Mouse (Mus musculus): Measurements from ENCODE around the gene Cr1l.
A peak's percentile ranks its signal among the peaks of the same experiment; 100 is the strongest.

Gene Cr1l

DNA sequence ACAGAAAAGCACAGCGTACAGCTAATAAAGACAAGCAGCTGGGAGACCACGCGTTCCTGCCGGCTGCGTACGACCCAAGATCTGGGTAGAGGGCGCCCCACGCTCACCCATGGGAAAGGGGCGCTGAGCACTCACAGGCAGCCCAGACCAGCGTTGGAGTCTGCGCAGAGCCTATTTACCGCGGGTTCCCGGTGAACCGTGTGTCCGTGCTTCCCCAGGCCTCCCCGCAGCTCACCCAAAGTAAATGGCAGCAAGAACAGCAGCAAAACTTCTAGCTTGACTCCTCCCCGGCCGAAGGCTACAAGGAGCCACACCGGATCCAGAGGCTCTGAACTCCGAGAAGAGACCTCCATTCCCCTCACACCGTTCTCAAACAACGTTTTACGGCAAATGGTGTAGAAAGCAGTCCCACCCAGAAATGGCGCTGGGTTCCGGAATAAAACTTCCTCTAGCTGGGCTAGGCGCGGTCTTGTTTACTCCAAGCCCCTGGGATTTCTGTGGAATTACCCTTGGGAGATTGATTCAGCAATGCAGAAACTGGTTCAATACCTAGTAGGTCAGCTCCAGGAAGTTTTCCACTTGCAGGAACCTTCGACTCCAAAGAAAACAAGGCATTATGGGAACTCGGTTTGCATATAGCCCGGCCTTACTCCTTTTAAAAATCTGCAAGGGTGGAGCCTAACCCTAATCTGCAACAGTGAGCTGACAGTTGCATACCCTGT, at the start of gene Cr1l:
TSS of gene Cr1l (minus strand) at position 634 of the 722 bp plus-strand sequence.
- DNase-seq (ENCODE audit: low spot score in 2 of 2): peak; percentile 80 to 82

DNA sequence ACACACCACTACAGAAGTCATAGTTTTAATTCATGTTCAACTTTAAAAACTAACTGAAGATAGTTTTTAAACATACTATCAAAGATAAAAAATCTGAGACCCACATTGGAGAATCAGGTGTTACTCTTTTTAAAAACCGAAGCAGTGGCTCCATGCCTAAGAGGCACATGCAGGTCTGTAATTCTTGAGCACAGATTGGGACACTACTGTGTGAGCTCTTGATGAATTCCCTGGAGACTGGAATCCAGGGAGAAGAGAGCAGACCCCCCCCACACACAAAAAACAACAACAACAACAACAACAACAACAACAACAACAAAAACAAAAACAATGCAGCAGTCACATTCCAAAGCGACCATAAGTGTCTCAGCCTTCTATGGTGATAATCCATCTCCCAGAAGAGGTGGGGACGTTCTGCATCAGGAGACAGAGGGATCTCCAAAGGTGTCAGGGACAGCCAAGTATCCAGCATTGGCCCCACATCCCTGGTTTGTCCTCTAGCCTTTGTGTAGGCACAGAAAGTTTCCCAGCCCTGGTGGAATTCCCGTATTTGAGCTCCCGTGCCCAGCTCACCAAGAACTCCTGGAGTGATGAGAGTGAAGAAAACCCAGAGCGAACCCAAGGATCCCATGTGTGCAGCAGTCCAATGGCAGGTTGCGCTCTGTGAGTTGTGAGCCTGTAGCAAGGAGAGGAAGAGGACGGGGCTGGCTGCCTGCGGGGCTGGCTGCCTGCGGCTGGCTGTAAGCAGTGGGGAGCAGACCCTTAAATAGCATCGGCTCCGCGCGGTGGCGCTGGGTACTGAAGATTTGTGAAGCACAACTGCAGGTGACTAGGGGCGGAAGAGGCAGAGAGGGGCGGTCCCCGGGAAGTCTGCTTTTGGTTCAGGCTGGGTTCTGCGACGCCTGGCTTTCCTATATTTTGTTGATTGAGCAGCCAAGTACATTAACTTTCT, 44.9 kb upstream of the Cr1l start, which contains the start of gene Cr2:
TSS of gene Cr2 (minus strand) at position 737 of the 952 bp plus-strand sequence.
- peak; percentile 32 to 44 for DNase-seq (ENCODE audit: low spot score in 2 of 2)

DNA sequence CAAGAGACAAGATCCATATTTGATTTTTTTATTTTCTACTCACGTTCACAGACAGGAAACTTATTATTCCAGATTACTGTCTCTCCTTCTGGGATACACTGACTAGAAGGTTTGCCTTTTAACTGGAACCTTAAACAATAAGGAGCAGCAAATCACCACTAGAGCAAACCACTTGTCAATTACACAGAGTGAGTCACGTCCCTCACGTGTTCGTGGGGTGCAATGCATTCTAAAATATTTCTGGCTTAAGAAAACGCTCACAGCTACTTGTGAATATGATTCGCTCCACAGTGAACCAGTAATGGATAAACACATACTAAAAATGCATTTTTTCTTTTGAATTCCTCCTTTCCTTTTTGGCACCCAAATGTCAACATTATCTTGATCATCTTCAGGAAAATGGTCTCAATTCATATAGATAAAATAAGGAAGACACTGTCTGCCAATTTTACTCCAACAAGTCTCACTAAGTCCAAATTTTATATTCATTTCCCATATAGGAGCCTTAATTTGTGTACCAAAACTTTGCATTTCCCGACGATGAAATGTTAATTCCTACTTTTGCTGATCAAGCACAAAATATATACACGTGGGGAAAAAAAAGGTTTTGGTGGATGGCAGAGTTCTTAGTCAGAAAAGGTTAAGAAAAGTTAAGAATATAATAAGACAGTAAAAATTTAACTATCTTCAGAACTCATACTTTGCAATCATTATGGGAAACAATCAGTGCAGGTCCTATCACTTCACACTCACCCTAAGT, 33.8 kb upstream of the Cr1l start:
- DNase-seq (ENCODE audit: low spot score in 2 of 2): no peak

DNA sequence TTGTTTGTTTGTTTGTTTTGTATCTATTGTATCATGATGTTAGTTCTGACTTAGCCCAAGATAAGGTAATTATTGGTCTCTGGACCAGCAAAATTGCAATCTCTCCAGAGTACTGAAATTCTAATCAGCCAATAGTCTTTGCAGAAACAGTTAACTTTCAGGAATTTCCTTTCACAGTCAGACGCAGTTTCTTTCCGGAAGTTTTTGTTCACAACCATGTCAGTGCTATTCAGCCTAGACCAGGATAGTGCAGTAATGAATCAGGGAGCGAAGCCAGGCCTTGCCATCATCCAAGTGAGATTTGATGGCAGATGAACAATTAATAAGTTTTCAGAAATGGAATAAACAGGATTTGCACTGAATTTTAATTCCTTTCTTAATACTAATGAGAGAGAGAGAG, 684 bp upstream of the Cr1l start:
- no peak for DNase-seq (ENCODE audit: low spot score in 2 of 2)

DNA sequence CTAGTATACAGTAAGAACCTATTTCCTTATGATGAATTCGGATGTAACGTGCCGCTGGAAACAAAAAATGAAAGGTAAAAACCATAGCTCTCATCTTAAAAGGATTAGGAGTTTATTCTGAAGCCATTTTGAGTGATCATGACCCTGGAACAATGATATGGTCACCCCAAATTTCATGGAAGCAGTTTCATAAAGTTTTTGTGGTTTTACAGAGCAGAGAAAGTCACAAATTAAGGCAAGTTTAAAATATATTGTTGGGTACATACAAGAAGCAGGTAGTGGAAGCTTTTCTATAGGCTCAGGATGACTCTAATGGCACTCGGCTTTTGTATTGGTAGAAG, 259 bp upstream of the Cr1l start:
- DNase-seq (ENCODE audit: low spot score in 2 of 2): no peak

DNA sequence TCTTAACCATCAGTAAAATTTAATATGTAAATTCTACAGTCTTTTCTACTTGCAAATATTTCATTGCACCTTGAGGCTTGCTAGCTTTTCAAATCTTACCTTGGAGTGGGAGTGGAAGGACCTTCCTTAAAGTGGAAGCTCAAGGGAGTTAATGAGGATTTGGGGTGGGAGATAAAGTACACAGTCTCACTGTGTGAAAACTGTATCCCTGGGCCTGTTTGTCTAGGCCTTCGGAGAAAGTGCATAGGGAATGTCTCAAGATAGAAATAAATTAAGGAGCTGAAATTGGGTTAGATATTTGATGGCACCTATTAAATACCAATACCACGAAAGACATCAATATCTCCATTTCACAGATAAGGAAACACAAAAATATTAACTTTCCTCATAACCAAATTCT, 907 bp downstream of the Cr1l start:
- no peak for DNase-seq (ENCODE audit: low spot score in 2 of 2)

DNA sequence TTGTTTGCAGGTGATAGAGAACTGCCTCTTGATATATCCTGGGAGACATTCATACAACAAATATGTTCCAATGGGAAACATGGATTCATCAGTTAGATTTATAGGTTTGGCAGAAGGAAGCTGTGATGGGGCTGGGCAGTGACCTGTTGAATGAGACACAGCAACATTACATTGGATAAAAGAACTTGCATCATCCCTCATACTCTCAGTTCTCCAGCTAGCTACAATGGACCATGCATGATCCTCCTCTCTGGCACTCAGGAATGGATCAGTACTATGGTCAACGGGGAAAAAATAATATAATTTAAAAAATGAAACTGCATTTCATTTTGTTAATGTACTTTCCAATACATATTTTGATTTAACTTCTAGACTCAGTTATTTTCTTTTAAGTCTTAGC, 1.5 kb downstream of the Cr1l start:
- DNase-seq (ENCODE audit: low spot score in 2 of 2): no peak

DNA sequence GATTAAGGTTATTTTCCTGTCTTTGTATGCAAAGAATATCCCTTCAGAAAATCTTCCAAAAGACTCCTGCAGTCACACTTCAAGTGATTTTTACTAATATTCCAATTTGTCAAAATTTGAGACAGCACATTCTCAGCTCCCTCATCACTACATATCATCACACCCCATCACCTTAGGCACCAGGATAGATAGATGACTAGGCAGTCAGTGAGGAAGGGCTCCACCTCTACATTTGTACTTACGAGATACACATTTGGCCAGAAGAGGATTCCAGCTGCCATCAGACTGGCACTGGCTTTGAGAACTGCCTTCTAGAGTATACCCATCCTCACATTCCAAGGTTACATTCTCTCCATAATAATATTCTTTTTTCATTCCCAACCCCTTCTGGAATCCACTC, 17.0 kb downstream of the Cr1l start:
- DNase-seq (ENCODE audit: low spot score in 2 of 2): no peak

DNA sequence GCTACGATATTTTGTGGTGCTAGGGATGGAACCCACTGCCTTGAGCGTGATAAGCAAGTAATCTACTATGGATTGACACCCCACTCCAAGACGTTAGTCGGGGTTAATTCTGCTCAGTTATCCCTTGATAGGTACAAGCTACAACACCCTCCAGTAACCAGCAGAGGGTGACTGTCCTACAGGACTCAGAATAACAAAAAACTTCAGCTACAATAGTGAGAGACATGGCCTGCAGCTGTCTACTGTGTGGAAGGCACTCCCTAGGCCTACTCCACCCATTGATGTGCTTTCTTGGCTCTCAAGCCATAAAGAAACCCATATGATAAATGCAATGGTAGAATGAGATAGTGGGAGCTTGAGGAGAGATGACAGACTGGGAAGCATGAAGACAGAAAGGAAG, 17.8 kb downstream of the Cr1l start:
- DNase-seq (ENCODE audit: low spot score in 2 of 2): no peak

DNA sequence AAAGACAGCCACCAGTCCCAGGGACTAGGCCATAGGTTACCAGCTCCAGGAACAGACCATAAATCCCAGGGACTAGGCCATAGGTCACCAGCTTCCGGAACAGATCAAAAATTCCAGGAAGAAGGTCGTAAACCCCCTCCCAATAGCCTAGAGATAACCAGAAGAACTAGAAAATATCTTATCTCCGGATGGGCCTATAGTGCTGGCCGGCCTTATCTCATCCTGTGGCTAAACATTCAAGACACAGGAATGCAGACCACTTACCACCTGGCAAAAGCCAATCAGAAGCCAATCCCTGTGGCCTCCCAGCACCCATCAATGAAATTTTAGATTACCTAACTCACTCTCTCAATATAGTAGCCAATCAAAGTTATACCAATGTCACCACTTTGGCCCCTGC, 30.7 kb downstream of the Cr1l start:
- DNase-seq (ENCODE audit: low spot score in 2 of 2): no peak

DNA sequence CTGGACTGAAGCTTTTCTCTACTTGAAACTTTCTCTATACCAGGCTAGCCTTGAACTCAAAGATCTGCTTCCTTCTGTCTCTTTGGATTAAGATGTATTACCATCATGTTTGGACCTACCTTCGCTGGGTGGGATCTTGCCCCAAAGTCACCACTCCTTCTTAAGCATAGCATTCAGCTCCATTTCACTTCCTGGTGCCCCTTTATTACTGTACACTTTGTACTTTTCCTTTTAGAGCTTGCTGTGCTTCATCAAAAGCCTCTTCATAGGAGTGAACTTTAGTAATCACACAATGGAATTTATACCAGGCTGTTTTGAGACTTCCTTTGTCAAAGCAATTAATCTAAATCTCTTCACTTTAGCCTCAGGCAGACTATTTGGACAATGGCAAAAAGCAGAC, 33.4 kb downstream of the Cr1l start:
- no peak for DNase-seq (ENCODE audit: low spot score in 2 of 2)

DNA sequence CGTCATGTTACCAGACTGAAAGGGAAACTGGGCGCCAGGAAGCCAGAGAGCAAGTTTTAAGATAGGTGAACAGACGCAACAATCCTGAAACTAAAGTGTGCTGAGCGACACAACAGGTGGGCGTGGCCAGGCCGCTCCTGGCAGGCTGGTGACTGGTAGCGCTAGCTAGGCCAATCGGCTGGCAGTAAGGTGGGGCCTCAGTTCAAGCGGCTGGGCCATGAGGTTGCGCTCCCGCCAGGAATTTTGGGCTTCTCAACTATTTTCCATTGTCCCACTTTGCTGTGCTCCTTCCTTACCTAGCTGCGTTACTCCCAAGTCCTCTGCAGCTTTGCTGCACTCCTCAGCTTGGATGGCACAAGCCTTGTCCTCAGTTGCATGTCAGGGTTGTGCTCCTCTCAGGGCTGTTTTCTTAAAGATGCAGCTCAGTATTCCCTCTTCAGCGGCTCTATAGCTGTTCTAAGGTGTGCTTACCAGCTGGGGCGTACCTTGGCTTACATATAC, 39.1 kb downstream of the Cr1l start, which contains the start of gene Cd46:
TSS of gene Cd46 (minus strand) at position 30 of the 501 bp plus-strand sequence.
- no peak for DNase-seq (ENCODE audit: low spot score in 2 of 2)

DNA sequence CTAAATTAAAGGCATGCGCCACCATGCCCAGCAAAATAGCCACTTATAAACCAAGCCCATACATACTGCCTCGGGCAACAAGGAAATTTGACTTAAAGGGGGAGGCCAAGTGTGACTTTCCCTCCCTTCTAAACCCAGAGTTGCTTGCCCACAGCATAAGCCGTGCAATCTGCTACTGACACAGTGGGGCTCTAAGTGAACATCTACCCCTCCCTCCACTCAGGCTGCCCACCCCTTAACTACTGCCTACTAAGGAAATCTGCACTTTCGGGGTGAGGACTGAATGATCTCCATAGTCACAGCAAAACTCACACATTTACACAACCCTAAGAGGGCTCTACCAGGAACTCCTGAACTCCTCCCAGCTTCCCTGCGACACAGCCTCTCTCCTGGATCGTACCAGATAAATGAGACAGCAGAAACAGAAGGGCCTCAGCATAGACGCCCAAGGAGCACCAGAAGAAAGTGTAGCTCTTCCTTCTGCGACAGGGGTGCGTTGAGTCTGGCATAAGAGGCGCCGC, 39.6 kb downstream of the Cr1l start:
- DNase-seq (ENCODE audit: low spot score in 2 of 2): no peak

DNA sequence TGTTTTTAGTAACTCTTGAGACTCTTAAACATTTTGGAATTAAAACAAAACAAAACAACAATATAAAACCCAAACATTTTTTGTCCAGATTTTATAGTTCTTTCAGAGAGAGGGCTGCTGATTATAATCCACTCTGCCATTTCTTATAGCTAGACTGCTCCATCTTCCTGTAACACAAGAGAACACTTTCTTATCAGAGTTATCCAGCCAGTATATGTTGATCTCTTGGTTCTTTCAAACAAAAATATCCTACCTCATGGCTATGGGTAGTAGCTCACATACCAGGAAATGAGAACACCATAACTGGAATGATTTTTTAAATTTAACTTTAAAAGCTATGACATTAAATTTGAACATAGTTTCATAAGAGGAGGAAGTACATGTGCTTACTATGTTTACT, 49.2 kb downstream of the Cr1l start:
- no peak for DNase-seq (ENCODE audit: low spot score in 2 of 2)

Measured in right cerebral cortex, postnatal 36 days (tissue).